Mouse (Mus musculus): ENCODE measurements around the gene Tas1r1. TPM values are rescaled to one million over a fixed set of nuclear protein-coding genes. Genes with fewer than 3 reads are reported as not detected.

Gene Tas1r1
- polyA plus RNA-seq, 1 experiment from 2014 or later: 0.30 TPM

DNA sequence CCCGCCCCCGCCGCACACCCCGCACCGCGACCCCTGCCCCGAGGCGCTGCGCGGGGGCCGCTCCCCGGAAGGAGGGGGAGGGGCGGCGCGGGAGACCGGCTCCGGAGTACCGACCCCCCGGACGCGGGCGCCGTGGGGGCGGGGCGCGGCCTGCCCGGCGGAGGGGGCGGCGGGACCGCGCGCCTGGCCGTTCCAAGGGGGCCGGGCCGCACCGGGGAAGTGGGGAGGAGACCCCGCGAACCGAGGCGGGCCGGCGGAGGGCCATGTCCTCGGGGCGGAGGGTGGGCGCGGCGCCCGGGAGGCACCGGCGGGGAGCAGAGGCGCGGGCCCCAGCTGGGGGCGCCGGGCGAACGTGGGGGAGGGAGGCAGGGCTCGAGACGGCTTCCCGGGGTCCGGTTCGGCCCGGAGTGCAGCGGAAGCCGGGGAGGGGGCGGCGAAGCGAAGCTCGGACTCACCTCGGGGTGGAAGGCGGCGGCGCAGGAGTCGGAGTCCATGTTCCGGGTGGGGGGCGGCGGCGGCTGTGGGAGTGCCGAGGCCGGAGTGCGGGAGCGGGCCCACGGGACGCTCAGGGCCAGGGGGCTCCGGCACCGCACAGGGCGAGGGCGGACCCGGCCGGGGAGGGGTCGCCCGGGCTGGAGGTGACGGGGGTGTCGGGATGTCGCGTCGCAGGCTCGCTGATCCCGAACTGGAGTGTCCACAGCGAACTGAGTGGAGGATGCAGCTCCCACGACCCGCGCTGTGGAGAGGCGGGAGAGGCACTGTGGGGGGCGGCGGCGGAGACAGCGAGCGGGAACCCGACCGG lies 42.8 kb downstream of the Tas1r1 start:
- Histone ChIP-seq H3K9me3 (ENCODE audit: low read depth, low read length) (no peaks in the 10 kb centered on the region), H3K4me2 (peak overlapping the region; percentile 91), H3K27ac (ENCODE audit: low read depth) (peak overlapping the region; percentile 88), H3K4me1 (ENCODE audit: insufficient read depth) (0 out of 2 replicates have a peak, but pooled peaks cover 4% of the 10 kb centered on the region), H3K9ac (peak overlapping the region; percentile 88), H3K4me3 (ENCODE audit: low read depth, low read length) (peak overlapping the region; percentile 99), H3K36me3 (ENCODE audit: insufficient read depth) (peaks cover 30% of the 10 kb centered on the region), H3K27me3 (ENCODE audit: insufficient read depth, low read length) (no peaks in the 10 kb centered on the region)
- ATAC-seq (ENCODE audit: insufficient read depth) (peak; percentile 1), DNase-seq (peak; percentile 24)
- TF ChIP-seq CTCF (IDR thresholded peaks at IDR 0.05; ENCODE audit: low read depth): no peak
- under 1% methylated on average over 79 of the region's 111 CpGs for WGBS

DNA sequence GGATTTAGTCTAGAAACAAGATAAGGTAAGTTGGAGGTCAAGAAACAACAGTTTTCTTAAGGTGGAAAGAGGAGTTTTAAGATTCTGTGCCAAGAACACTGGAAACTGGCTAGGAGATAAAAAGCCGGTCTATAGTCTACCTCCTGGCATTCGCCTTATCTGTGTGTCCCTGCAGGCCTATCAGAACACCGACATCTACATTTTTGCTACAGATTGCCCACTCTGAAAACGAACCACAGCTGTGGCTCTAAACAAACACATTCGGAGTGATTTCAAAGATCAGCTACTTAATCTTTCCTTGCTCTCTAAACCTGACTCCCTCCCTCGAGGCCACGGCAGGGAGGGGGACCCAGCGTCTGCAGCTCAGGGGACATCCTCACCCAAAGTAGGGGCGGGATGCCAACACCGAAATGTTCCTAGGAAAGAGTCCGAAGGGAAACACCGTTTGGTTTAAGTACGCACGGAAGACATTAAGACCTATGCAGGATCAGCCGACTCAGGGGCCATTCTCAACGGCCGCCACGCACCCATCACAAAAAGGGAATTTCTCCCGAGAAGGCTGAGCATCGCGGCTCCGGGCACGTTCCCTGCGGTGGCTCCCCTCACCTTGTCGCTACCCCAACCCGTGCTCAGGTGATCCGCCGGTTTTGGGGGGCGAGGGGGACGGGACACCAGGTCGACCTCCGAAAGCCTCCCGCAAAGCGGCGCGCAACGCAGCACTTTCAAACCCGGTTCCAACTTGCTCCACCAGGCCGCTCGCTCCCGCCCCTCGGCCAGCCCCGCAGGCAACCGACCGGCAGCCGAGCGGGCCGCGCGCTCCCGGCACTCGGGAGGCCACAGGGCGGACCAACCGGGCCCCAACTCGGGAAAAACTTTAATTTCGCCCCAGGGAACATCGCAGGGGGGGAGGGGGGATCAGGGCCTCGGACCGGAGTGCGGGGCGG lies 43.9 kb downstream of the Tas1r1 start:
- Histone ChIP-seq H3K9me3 (ENCODE audit: low read depth, low read length) (no peaks in the 10 kb centered on the region), H3K4me2 (peak overlapping the region; percentile 91), H3K27ac (ENCODE audit: low read depth) (peak overlapping the region; percentile 88), H3K36me3 (ENCODE audit: insufficient read depth) (peaks cover 38% of the 10 kb centered on the region), H3K9ac (peak overlapping the region; percentile 88), H3K4me1 (ENCODE audit: insufficient read depth) (0 out of 2 replicates have a peak, but pooled peaks cover 4% of the 10 kb centered on the region), H3K4me3 (ENCODE audit: low read depth, low read length) (peak overlapping the region; percentile 99), H3K27me3 (ENCODE audit: insufficient read depth, low read length) (no peaks in the 10 kb centered on the region)
- ATAC-seq (ENCODE audit: insufficient read depth) (no peak), DNase-seq (peak; percentile 46)
- WGBS: under 1% methylated on average over 58 of the region's 61 CpGs
- no peak for TF ChIP-seq CTCF (IDR thresholded peaks at IDR 0.05; ENCODE audit: low read depth)

DNA sequence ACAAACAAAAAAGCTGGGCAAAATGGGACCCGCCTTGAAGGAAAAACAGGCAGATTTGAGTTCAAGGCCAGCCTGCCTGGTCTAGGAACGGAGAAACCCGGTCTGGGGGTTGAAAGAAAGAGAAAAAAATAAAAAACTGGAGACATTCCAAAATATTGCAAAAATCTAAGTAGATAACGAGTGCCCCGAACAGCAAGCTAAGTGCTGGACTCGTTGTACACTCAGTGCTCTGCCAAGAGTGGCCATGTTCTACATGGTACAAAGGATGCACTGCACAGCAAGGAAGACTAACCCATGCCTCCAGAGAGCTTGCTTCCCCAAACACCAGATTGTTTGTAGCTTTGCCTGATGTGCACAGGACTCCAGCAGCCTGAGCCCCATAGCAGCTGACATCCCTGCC lies 45.3 kb downstream of the Tas1r1 start:
- H3K27ac ChIP-seq (ENCODE audit: low read depth): no peak overlapping the region
- WGBS: 55% methylated on average over 6 of the region's 6 CpGs
- H3K27me3 ChIP-seq (ENCODE audit: insufficient read depth, low read length): no peaks in the 10 kb centered on the region
- H3K4me2 ChIP-seq: peak overlapping the region; percentile 15; the same call in 1 of the 2 replicates
- peaks cover 5% of the 10 kb centered on the region for H3K4me1 ChIP-seq (ENCODE audit: insufficient read depth)
- peak overlapping the region; percentile 99; the same call in 1 of the 2 replicates for H3K4me3 ChIP-seq (ENCODE audit: low read depth, low read length)
- peak; percentile 34 for DNase-seq
- no peak for TF ChIP-seq CTCF (IDR thresholded peaks at IDR 0.05; ENCODE audit: low read depth)
- ATAC-seq (ENCODE audit: insufficient read depth): no peak
- H3K36me3 ChIP-seq (ENCODE audit: insufficient read depth): peaks cover 40% of the 10 kb centered on the region
- no peak overlapping the region for H3K9ac ChIP-seq
- H3K9me3 ChIP-seq (ENCODE audit: low read depth, low read length): no peaks in the 10 kb centered on the region

DNA sequence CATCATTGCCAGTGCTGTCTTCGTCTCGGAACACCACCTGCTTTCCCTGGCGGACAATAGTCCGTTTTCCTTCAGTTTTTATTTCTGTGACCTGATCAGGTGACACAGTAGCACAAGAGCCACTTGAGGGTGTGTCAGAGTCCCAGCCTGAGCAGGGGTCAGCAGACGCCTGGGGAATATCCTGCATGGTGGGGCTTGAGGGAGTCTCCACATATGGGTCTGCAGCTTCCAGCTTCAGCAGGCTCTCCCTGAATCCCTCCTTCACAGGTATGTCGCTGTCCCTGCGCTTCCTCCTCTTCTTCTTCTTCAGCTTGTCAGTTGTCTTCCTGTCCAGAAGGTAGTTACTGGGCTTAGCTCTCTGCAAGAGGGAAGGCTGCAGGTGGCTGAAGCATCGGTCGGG lies 46.3 kb downstream of the Tas1r1 start:
- no peak for TF ChIP-seq CTCF (IDR thresholded peaks at IDR 0.05; ENCODE audit: low read depth)
- 81% methylated on average over 9 of the region's 9 CpGs for WGBS
- ATAC-seq (ENCODE audit: insufficient read depth) (no peak), DNase-seq (no peak)
- Histone ChIP-seq H3K9ac (no peak overlapping the region), H3K4me1 (ENCODE audit: insufficient read depth) (peaks cover 11% of the 10 kb centered on the region), H3K27me3 (ENCODE audit: insufficient read depth, low read length) (no peaks in the 10 kb centered on the region), H3K4me3 (ENCODE audit: low read depth, low read length) (no peak overlapping the region), H3K36me3 (ENCODE audit: insufficient read depth) (peaks cover 40% of the 10 kb centered on the region), H3K4me2 (no peak overlapping the region), H3K27ac (ENCODE audit: low read depth) (no peak overlapping the region), H3K9me3 (ENCODE audit: low read depth, low read length) (no peaks in the 10 kb centered on the region)

DNA sequence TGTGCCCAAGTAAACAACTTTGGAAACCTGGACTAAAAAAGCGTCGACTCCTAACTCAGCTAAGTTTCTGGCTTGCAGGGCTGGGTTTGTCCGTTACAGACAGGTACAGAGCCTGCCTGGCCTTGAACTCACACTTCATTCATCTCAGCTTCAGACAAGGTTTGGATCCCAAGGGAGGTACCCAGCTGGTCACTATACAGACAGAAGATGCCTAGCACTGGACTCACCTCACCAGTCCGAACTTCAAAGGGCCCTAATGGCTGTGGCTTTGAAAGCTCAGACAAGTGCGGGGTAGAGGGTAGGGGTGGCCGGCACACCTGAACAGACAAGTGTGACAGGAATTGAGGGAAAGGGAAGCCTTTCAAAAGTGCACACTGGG lies 49.3 kb downstream of the Tas1r1 start:
- peaks cover 55% of the 10 kb centered on the region for H3K36me3 ChIP-seq (ENCODE audit: insufficient read depth)
- no peaks in the 10 kb centered on the region for H3K9me3 ChIP-seq (ENCODE audit: low read depth, low read length)
- peak overlapping the region; percentile 88 for H3K4me3 ChIP-seq (ENCODE audit: low read depth, low read length)
- no peak for DNase-seq
- peak; percentile 32; the same call in 1 of the 2 replicates for ATAC-seq (ENCODE audit: insufficient read depth)
- 20% methylated on average over 6 of the region's 6 CpGs for WGBS
- H3K4me2 ChIP-seq: peak overlapping the region; percentile 85
- H3K27me3 ChIP-seq (ENCODE audit: insufficient read depth, low read length): no peaks in the 10 kb centered on the region
- H3K9ac ChIP-seq: peak overlapping the region; percentile 84; the same call in 1 of the 2 replicates
- H3K27ac ChIP-seq (ENCODE audit: low read depth): no peak overlapping the region; the same call in 1 of the 2 replicates
- H3K4me1 ChIP-seq (ENCODE audit: insufficient read depth): peaks cover 11% of the 10 kb centered on the region
- no peak for TF ChIP-seq CTCF (IDR thresholded peaks at IDR 0.05; ENCODE audit: low read depth)

DNA sequence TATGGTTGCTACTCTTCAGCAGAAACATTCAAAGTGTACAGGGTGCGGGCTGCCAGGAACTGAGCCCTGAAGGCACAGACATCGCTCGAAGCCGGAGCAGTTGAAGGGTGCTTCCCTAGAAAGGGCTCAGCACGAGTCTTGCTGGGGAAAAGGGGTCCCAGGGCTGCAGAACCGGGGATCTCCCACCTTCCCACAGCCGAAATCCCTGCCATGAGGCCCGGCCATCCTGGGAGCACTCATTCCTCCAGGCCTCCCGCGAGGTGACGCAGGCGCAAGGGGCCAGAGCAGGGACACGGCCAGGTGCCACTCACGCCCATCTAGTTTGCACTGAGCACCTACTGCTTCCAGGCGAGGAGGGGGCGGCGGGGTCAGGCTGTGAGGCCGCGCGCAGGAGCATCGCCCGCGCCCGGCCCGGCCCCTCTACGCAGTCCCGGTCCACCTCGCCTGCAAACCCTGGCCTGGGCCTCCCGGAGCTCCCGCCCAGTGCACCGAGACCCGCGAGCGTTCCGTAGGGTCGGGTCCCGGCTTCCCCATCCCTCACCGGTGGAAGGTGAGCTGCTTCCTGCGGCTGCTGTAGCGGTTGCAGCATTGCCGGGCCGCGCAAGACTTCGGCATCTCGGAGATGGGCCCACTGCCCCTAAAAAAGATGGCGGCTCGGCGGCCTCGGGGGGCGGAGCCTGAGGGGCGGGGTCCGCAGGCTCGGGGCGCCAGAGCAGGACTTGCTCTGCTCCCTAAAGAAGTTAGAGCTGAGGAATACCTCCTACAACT lies 49.8 kb downstream of the Tas1r1 start, which contains the start of gene Thap3:
Thap3 (minus strand) TSS at position 656 of the 768 bp plus-strand sequence.
- under 1% methylated on average over 53 of the region's 54 CpGs for WGBS
- TF ChIP-seq CTCF (IDR thresholded peaks at IDR 0.05; ENCODE audit: low read depth): no peak
- H3K27ac ChIP-seq (ENCODE audit: low read depth): peak within 1 kb of the TSS; percentile 77
- peak within 1 kb of the TSS; percentile 84 for H3K9ac ChIP-seq
- peak within 1 kb of the TSS; percentile 85 for H3K4me2 ChIP-seq
- peak within 1 kb of the TSS; percentile 88 for H3K4me3 ChIP-seq (ENCODE audit: low read depth, low read length)
- peak; percentile 86 for DNase-seq
- peaks cover 55% of the 10 kb centered on the region for H3K36me3 ChIP-seq (ENCODE audit: insufficient read depth)
- H3K9me3 ChIP-seq (ENCODE audit: low read depth, low read length): no peaks in the 10 kb centered on the region
- H3K27me3 ChIP-seq (ENCODE audit: insufficient read depth, low read length): no peaks in the 10 kb centered on the region
- ATAC-seq (ENCODE audit: insufficient read depth): peak; percentile 74
- peaks cover 9% of the 10 kb centered on the region for H3K4me1 ChIP-seq (ENCODE audit: insufficient read depth)
